Mouse (Mus musculus): ENCODE results near the gene Ang5.
"Not testable (repeated sequence)": the region's sequence is repeated elsewhere in the genome, so short reads cannot be mapped to it uniquely, and the experiment has no call there.

The Ang5 gene

DNA sequence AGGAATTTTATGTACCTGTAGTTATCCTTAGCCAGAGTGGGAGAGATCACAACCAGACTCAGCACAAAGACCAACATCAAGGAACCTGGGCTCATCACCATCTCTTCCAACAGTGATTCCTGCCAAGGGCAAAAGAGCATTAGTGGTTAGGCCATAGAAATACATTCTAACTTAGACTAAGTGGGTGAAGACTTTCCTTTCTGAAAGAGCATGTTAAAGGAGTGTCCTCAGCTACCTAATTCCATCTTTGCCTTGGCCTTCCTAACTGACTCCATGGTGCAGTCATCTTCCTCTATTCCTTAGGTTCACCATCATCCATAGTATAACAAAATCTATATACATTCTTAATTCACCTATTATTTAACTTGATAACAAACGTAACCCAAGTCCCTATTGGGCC, 45.3 kb downstream of the Ang5 start, which contains the start of gene Ang6:
Gene Ang6, minus strand, starts transcription at position 101 of the 400 bp plus-strand sequence.
- no peaks in the 10 kb centered on the region for H3K36me3 ChIP-seq (ENCODE audit: control insufficient read depth, insufficient read depth, low read length, poor library complexity, severe bottlenecking)
- no peaks in the 10 kb centered on the region for H3K27me3 ChIP-seq (ENCODE audit: control insufficient read depth, insufficient read depth, low read length, poor library complexity, severe bottlenecking)
- no peak for DNase-seq (ENCODE audit: low read depth, low spot score)

DNA sequence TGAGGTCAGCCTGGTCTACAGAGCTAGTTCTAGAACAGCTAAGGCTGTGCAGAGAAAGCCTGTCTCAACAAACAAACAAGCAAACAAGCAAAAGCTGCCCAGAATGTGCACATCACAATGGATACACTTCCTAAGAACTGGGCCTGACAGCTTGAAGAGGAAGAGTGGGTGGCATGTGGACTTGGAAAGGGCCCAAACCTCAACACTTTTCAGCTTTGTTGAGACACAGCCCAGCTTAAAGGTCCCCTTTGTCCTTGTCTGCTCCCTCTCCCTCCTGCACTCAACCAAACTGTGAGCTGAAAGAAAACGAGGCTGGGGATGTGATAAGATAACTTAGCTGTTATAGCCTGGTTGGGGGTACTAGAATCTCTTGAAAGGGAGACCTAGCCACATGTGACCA, 51.2 kb downstream of the Ang5 start:
- H3K27me3 ChIP-seq (ENCODE audit: control insufficient read depth, insufficient read depth, low read length, poor library complexity, severe bottlenecking); DNase-seq (ENCODE audit: low read depth, low spot score): not testable (repeated sequence)

DNA sequence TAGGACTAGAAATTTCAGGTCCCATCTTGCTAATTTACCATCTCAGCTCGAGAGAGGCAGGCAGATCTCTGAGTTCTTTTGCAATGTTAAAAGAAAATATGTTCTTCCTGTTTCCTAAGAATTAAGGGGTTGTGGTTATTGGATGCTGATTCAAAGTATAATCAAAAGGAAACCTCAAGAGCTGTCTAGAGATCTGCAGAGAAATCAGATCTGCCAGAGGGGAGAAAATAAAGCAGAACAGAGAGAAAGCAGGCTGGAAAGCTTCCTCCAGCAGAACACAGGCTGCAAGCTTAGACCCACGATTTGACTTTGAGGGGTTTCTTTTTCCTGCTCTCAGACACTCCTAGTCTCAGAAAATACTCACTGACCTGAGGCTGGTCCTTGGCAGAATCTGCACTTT, 52.8 kb downstream of the Ang5 start:
- DNase-seq (ENCODE audit: low read depth, low spot score); H3K27me3 ChIP-seq (ENCODE audit: control insufficient read depth, insufficient read depth, low read length, poor library complexity, severe bottlenecking); H3K36me3 ChIP-seq (ENCODE audit: control insufficient read depth, insufficient read depth, low read length, poor library complexity, severe bottlenecking): not testable (repeated sequence)

More for the DNA sequence above, 51.2 kb downstream of the Ang5 start:
- H3K36me3 ChIP-seq (ENCODE audit: control insufficient read depth, insufficient read depth, low read length, poor library complexity, severe bottlenecking): not testable (repeated sequence)
